Mouse (Mus musculus): ENCODE data around the gene Npr2. TPM values are rescaled to one million over a fixed set of nuclear protein-coding genes. Genes with fewer than 3 reads are reported as not detected.

Gene Npr2
- polyA plus RNA-seq (2015; fragmentation: Illumina TruSeq; extraction: RNeasy Lipid Tissue Mini Kit (QIAGEN cat#74804); ENCODE audit: insufficient read depth, low read depth, low replicate concordance), result 10.7 TPM

DNA sequence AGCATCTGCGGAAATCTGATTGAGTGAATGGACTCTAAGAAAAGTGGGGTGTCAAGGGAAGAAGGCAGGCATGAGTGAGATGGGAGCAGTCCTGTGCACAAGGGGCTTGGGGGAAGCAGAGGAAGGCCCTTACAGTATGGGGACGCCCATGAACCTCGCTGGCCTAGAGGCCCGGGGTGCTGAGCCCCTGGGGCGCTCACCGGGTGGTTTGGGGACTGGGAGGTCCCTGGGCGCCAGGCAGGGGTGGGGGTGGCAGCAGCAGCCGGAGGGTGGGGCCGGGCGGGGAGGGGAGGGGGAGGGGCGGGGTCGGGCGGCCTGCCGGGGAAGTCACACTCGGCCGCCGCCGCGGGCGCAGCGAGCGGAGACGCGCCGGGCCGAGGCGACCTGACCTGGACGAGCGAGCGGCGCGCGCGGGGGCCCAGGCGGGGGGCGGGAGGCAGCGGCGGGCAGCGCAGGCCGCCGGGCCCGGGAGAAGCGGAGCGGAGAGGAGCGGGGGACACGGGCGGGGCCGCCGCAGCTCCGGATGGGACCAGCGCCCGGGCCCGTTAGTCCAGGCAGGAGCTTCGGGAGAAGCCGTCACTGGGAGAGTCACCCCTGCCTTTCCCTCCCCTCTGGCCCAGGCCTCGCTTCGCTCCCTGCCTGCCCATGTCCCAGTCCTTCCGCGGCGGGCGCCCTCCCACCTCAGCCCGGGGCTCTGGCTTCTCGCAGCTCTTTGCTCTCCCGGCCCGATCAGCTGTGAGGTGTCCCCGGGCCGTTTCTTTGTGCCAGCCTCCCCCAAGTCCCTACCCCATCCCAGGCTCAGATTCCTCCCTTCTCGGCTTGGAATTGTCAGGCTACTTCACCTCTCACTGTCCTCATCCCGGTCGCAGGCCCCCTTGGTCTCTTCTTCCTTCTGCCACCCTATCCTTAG is at the start of gene Npr2:
Gene Npr2, plus strand, starts transcription at position 890 of the 910 bp plus-strand sequence.

DNA sequence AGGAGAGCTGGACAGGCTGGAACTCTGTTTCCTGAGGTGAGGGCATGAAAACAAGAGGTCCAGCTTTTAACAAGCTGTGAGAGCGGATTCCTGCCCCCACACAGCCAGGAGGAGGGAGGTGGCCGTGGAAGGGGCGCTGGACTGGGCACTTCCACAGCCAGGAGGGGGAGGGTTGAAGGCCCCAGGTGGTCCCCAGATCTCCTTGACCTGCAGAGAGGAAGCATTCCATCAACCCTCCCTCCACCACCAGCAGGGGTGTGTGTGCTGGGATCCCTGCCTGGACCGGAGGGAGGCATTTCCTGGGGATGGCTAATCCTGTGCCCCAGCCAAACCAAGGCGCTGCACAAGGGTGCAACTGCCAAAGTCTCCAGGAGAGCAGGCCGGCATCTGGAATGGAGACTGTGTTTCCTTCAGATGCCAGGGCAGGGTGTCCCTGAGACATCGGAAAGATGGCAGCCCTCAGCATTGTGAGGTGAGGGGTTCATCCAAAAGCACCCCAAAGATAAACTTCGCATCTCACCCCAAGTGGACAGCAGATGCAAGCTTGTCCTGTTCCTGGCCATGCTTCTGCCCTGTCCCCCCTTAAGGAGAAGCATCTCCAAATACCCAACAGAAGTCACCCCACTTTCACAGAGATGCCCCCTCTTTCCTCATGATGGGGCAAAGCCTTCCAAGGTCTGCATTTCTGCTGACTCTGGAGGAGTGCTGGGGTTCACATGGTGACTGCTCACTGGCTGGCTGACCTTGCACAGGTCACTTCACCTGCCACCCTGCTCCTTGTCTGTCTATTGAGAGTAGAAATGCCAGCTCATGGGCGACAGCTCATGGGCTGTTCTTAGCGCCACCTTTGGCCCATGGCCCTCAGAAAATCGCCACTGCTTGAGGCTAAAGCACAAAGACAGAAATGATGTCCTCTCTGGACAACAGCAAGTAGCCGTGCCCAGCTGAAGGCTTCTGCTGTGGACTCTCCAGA is 47.0 kb upstream of the Npr2 start, which contains the start of gene Msmp:
Gene Msmp, minus strand, starts transcription at position 51 of the 973 bp plus-strand sequence.

DNA sequence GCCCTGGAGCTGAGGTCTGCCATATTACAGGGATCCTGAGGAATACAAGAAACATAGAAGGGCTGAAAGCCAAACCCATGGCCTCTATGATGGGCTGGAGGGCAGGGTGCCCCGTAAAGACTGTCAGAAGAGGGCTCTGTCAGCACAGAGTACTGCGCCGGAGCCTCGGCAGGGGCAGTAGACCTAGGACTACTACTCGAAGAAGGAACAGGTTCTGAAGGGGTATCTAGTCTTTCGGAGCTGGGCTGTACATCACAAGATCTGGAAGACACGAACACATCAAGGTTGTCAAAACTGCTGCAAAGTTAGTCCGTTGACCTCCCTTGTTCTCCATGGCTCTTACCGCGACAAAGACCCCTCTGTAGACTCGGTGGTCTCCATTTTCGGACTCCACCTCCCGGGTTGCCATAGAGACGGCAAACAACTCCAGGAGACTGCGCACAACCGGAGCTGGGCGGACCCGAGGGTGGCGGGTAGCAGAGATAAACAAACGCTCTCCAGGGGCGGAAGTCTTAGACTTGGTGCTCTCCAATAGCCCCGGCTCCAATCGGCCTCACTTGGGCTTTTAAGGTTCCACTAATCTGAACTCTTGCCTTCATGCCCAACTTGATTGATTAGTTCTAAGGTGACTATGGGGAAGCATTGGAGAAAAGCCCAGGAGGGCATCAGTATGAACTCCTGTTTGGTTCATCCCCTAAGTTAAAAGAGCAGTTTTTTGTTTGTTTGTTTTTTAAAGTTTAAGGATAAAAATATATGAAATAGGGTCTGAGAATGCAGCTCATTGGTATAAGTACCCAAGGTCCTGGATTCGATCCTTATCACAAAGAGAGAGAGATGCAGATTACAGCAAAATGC is 21.7 kb downstream of the Npr2 start, which contains the start of gene Spag8:
Gene Spag8, minus strand, starts transcription at position 434 of the 855 bp plus-strand sequence.

DNA sequence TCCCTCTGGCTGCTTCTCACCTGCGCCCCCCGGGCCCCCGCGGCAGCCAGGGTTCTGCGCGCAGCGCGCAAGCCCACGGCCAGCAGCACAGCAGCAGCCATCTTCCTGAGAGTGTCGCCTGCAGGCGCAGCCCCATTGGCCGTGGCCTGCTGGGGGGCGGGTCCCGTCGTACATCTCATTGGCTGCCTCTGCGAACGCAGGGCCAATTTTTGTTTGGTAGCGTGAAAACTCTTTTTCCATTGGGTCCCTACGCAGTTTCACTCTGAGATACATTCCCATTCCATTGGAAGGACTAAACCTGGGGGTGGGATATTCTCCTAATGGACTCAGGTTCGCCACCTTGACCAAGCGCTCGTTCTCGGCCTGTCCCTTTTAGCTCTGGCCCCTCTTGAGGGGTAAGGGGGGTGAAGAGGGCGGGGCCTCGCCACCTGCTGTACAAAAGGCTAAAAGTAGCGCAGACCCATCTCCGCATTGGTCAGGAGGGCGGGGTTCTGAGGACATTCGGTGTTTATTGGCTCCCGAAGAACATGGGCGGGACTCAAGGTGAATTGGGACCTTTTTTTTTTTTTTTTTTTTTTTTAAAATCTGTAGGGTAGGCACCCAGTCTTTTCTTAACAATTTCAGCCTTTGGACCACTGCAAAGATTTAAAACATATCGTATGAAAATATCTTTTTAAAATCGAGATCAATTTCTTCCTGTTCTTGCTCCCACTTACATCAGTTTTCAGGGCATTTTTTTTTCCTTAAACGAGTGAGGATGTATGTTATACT is 24.8 kb downstream of the Npr2 start, which contains the start of gene Hint2:
Gene Hint2, minus strand, starts transcription at position 128 of the 771 bp plus-strand sequence.

DNA sequence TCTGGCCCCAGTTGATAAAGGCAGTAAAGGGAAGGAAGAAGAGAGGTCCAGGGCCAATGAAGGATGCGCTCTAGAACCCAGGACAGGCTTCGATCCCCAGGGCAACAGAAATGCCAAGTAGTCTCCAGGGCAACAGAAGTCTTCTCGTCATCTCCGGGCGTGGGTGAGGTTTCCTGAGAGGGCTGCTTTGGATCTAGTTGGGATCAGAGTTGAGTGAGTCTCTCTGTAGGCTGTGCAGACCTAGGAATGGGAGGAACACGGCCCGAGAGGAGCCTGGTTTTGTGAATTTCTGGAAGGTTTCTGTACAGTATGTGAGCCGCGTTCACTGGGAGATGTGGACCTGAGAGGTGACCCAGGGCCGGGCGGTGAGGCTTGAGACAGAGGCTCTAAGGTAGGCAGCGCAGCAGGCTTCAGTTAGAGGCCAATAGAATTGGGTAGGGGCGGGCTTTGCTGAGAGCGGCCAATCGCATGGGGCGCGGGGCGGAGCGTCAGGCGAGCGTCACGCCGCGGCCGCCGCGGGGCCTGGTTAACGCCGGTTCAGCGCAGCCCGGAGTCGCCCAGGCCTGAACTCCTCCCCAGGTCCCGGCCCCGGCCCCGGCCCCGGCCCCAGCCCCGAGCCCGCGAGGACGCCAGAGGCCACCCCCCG is 37.2 kb downstream of the Npr2 start, which contains the start of the genes Tmem8b and Fam221b:
Gene Tmem8b, plus strand, starts transcription at position 190 of the 646 bp plus-strand sequence.
Gene Fam221b, minus strand, starts transcription at position 364 of the 646 bp plus-strand sequence.

DNA sequence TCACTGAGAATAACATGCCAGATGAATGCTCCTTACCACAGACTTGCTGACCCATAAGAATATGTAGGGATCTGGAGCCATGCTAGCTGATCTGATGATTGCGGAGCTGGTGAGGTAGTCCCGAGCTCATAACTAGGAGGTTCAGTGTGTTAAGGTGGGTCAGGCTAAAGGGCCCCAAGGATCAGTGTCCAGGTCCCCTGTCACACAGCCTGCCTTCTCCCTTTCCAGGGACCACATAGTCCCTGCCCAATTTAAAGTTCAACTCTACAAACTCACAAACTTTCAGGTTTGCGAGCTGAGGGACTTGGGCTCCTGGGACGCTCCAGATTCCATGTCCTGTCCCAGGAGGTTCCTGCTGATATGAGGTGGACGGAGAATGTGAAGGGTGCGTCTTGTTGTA is 69.0 kb downstream of the Npr2 start, which contains the start of gene Olfr70:
Gene Olfr70, minus strand, starts transcription at position 101 of the 400 bp plus-strand sequence.

Other genes starting within 250 kb of the Npr2 start
- gene Rusc2, start 250.0 kb upstream of the Npr2 start, polyA plus RNA-seq (2015; fragmentation: Illumina TruSeq; extraction: RNeasy Lipid Tissue Mini Kit (QIAGEN cat#74804); ENCODE audit: insufficient read depth, low read depth, low replicate concordance), result 5.5 TPM
- not detected for gene Fam166b, start 202.8 kb upstream of the Npr2 start, polyA plus RNA-seq (2015; fragmentation: Illumina TruSeq; extraction: RNeasy Lipid Tissue Mini Kit (QIAGEN cat#74804); ENCODE audit: insufficient read depth, low read depth, low replicate concordance)
- 7.8 TPM for gene Tesk1, start 190.0 kb upstream of the Npr2 start, polyA plus RNA-seq (2015; fragmentation: Illumina TruSeq; extraction: RNeasy Lipid Tissue Mini Kit (QIAGEN cat#74804); ENCODE audit: insufficient read depth, low read depth, low replicate concordance)
- 1.8 TPM for gene Cd72, start 177.3 kb upstream of the Npr2 start, polyA plus RNA-seq (2015; fragmentation: Illumina TruSeq; extraction: RNeasy Lipid Tissue Mini Kit (QIAGEN cat#74804); ENCODE audit: insufficient read depth, low read depth, low replicate concordance)
- gene Sit1, start 148.2 kb upstream of the Npr2 start, polyA plus RNA-seq (2015; fragmentation: Illumina TruSeq; extraction: RNeasy Lipid Tissue Mini Kit (QIAGEN cat#74804); ENCODE audit: insufficient read depth, low read depth, low replicate concordance), result not detected
- gene Ccdc107, start 139.0 kb upstream of the Npr2 start, polyA plus RNA-seq (2015; fragmentation: Illumina TruSeq; extraction: RNeasy Lipid Tissue Mini Kit (QIAGEN cat#74804); ENCODE audit: insufficient read depth, low read depth, low replicate concordance), result 28.5 TPM
- 3.8 TPM for gene Arhgef39, start 132.2 kb upstream of the Npr2 start, polyA plus RNA-seq (2015; fragmentation: Illumina TruSeq; extraction: RNeasy Lipid Tissue Mini Kit (QIAGEN cat#74804); ENCODE audit: insufficient read depth, low read depth, low replicate concordance)
- not detected for gene Car9, start 125.0 kb upstream of the Npr2 start, polyA plus RNA-seq (2015; fragmentation: Illumina TruSeq; extraction: RNeasy Lipid Tissue Mini Kit (QIAGEN cat#74804); ENCODE audit: insufficient read depth, low read depth, low replicate concordance)
- gene Tpm2, start 108.2 kb upstream of the Npr2 start, polyA plus RNA-seq (2015; fragmentation: Illumina TruSeq; extraction: RNeasy Lipid Tissue Mini Kit (QIAGEN cat#74804); ENCODE audit: insufficient read depth, low read depth, low replicate concordance), result 37.2 TPM
- 21.2 TPM for gene Creb3, start 69.6 kb upstream of the Npr2 start, polyA plus RNA-seq (2015; fragmentation: Illumina TruSeq; extraction: RNeasy Lipid Tissue Mini Kit (QIAGEN cat#74804); ENCODE audit: insufficient read depth, low read depth, low replicate concordance)
- 19.2 TPM for gene Tln1, start 69.2 kb upstream of the Npr2 start, polyA plus RNA-seq (2015; fragmentation: Illumina TruSeq; extraction: RNeasy Lipid Tissue Mini Kit (QIAGEN cat#74804); ENCODE audit: insufficient read depth, low read depth, low replicate concordance)
- gene Rgp1, start 53.2 kb upstream of the Npr2 start, polyA plus RNA-seq (2015; fragmentation: Illumina TruSeq; extraction: RNeasy Lipid Tissue Mini Kit (QIAGEN cat#74804); ENCODE audit: insufficient read depth, low read depth, low replicate concordance), result 6.8 TPM
- 4.6 TPM for gene Gba2, start 53.1 kb upstream of the Npr2 start, polyA plus RNA-seq (2015; fragmentation: Illumina TruSeq; extraction: RNeasy Lipid Tissue Mini Kit (QIAGEN cat#74804); ENCODE audit: insufficient read depth, low read depth, low replicate concordance)
- gene Msmp, start 47.4 kb upstream of the Npr2 start, polyA plus RNA-seq (2015; fragmentation: Illumina TruSeq; extraction: RNeasy Lipid Tissue Mini Kit (QIAGEN cat#74804); ENCODE audit: insufficient read depth, low read depth, low replicate concordance), result not detected
- gene Spag8, start 21.7 kb downstream of the Npr2 start, polyA plus RNA-seq (2015; fragmentation: Illumina TruSeq; extraction: RNeasy Lipid Tissue Mini Kit (QIAGEN cat#74804); ENCODE audit: insufficient read depth, low read depth, low replicate concordance), result 1.1 TPM
- 22.0 TPM for gene Hint2, start 24.5 kb downstream of the Npr2 start, polyA plus RNA-seq (2015; fragmentation: Illumina TruSeq; extraction: RNeasy Lipid Tissue Mini Kit (QIAGEN cat#74804); ENCODE audit: insufficient read depth, low read depth, low replicate concordance)
- gene Tmem8b, start 37.0 kb downstream of the Npr2 start, polyA plus RNA-seq (2015; fragmentation: Illumina TruSeq; extraction: RNeasy Lipid Tissue Mini Kit (QIAGEN cat#74804); ENCODE audit: insufficient read depth, low read depth, low replicate concordance), result 1.8 TPM
- 0.20 TPM for gene Fam221b, start 37.2 kb downstream of the Npr2 start, polyA plus RNA-seq (2015; fragmentation: Illumina TruSeq; extraction: RNeasy Lipid Tissue Mini Kit (QIAGEN cat#74804); ENCODE audit: insufficient read depth, low read depth, low replicate concordance)
- gene Olfr70, start 68.9 kb downstream of the Npr2 start, polyA plus RNA-seq (2015; fragmentation: Illumina TruSeq; extraction: RNeasy Lipid Tissue Mini Kit (QIAGEN cat#74804); ENCODE audit: insufficient read depth, low read depth, low replicate concordance), result not detected
- gene Olfr71, start 78.3 kb downstream of the Npr2 start, polyA plus RNA-seq (2015; fragmentation: Illumina TruSeq; extraction: RNeasy Lipid Tissue Mini Kit (QIAGEN cat#74804); ENCODE audit: insufficient read depth, low read depth, low replicate concordance), result not detected
- 3.5 TPM for gene Hrct1, start 95.3 kb downstream of the Npr2 start, polyA plus RNA-seq (2015; fragmentation: Illumina TruSeq; extraction: RNeasy Lipid Tissue Mini Kit (QIAGEN cat#74804); ENCODE audit: insufficient read depth, low read depth, low replicate concordance)
- gene Spaar, start 98.1 kb downstream of the Npr2 start, polyA plus RNA-seq (2015; fragmentation: Illumina TruSeq; extraction: RNeasy Lipid Tissue Mini Kit (QIAGEN cat#74804); ENCODE audit: insufficient read depth, low read depth, low replicate concordance), result 0.65 TPM
- not detected for gene Olfr159, start 139.1 kb downstream of the Npr2 start, polyA plus RNA-seq (2015; fragmentation: Illumina TruSeq; extraction: RNeasy Lipid Tissue Mini Kit (QIAGEN cat#74804); ENCODE audit: insufficient read depth, low read depth, low replicate concordance)
- gene Olfr156, start 192.0 kb downstream of the Npr2 start, polyA plus RNA-seq (2015; fragmentation: Illumina TruSeq; extraction: RNeasy Lipid Tissue Mini Kit (QIAGEN cat#74804); ENCODE audit: insufficient read depth, low read depth, low replicate concordance), result not detected
- gene Olfr157, start 208.3 kb downstream of the Npr2 start, polyA plus RNA-seq (2015; fragmentation: Illumina TruSeq; extraction: RNeasy Lipid Tissue Mini Kit (QIAGEN cat#74804); ENCODE audit: insufficient read depth, low read depth, low replicate concordance), result not detected
- not detected for gene Olfr155, start 219.6 kb downstream of the Npr2 start, polyA plus RNA-seq (2015; fragmentation: Illumina TruSeq; extraction: RNeasy Lipid Tissue Mini Kit (QIAGEN cat#74804); ENCODE audit: insufficient read depth, low read depth, low replicate concordance)
- gene Reck, start 243.6 kb downstream of the Npr2 start, polyA plus RNA-seq (2015; fragmentation: Illumina TruSeq; extraction: RNeasy Lipid Tissue Mini Kit (QIAGEN cat#74804); ENCODE audit: insufficient read depth, low read depth, low replicate concordance), result 3.9 TPM